Mouse (Mus musculus): ENCODE measurements around the gene Asb15.

Gene Asb15
- long read RNA-seq, experiment 1: 0 reads
- long read RNA-seq, experiment 2: 0 reads

DNA sequence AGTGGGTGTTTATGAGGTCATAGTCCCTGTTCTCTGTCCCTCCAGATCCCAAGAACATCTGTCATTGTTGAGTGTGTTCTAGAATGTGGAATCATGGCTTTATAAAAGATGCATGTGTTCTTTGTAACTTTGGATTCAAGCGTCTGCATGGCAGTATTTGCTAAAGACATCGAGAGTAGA lies at the start of gene Asb15:
Gene Asb15, plus strand, starts transcription at position 81 of the 180 bp plus-strand sequence.
- intact Hi-C loops (cut with DNase I): loop anchor here (5.0 to 10.0 kb wide), 2 partner anchors 134 to 377 kb away; no protein-coding TSS in a partner anchor

GRCm38 (mm10) chr6:24486530-24486929 lies 41.4 kb upstream of the Asb15 start:
- intact Hi-C loops (cut with DNase I): no loop called here

DNA sequence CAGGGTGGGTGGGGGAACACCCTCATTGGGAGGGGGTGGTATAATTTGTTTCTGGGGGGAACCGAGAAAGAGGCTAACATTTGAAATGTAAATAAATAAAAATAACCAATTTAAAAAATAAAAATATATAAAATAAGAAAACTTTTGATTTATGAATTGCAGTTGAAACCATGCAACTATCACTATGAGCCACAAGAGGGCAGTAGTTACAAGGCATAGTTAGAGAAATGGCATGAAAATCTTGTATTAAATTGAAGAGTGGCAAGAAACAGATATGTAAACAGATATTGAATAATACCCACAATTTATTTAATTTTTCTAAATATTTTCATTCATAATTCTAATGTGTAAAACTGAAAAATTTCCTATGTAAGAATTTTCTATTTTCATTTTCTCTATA lies 37.6 kb upstream of the Asb15 start:
- intact Hi-C loops (cut with DNase I): no loop called here

DNA sequence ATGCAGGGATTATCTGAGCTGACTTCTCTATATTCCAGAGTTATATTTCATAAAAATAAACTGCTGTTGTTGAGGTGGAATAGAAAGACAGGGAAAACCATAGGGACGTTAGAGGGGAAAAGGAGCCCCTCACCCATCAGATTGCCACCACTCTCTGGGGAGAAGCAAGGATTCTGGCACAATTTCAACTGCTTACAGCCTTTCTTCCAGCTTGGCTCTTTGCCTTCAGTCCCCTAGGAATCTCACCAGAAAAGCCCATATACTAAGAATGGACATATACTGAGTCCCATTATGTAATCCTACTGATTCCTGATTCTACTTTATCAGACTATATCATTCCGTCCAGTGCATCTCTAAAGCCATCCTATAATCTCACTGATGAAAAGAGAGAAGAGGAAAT lies 23.8 kb upstream of the Asb15 start:
- intact Hi-C loops (cut with DNase I): no loop called here

DNA sequence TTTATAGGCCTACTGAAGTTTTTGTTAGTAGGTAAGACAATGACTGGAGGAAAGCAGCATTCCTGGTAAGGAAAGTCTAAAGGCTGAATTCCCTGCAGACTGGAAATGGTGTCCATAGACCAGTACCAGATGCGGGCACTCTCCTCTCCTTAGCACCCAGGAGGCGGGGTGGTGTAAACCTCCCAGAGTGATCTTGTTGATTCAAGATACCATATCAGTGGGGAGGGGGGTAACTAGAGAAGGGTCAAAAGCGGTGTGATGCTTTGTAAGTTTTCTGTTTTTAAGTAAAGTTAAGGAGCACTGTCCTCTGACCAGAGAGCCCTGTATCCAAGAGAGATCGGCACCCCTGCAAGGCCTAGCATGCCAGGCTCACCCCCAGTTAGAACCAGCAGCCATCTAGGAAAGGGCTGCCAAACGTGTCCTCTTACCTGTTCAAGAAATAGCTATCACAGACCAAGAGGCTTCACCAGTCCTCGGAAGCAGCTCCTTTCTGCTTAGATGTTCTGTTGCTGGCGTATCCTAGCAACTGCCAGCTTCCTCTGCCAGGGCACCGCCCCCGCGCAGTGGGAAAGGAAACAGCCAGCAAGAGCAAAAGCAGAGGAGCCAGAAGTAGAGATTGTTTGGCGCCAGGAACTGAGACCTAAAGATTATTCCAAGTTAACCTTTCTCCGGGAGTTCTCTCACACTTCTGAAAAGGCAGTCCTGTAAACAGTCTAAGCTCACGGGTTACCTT lies 13.2 kb upstream of the Asb15 start, which contains the start of gene Iqub:
Gene Iqub, minus strand, starts transcription at position 516 of the 733 bp plus-strand sequence.
- intact Hi-C loops (cut with DNase I): no loop called here

GRCm38 (mm10) chr6:24516197-24516596 lies 11.7 kb upstream of the Asb15 start:
- intact Hi-C loops (cut with DNase I): no loop called here

DNA sequence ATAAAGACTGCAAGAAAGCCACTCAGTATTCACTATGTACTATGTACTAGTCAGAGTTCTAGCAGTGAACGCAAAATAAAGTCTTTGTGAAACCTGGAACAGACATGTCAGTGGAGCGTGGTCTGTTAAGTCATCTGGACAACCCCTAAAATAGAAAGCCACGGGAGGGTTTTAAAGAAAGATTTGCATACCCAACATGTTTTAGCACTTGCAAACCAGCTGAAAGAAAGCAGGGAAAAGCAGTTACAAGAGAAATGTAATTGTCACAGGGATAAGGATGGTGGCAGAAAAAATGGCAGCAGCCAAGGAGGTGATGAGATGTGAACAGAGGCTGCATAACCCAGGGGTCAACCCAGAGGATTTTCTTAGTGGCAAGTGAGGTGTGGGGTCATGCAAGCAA lies 2.2 kb upstream of the Asb15 start:
- intact Hi-C loops (cut with DNase I): loop anchor here (5.0 to 10.0 kb wide), 2 partner anchors 137 to 379 kb away; no protein-coding TSS in a partner anchor

GRCm38 (mm10) chr6:24527155-24528063 lies 535 bp upstream of the Asb15 start, which contains the start of gene Ndufa5:
Gene Ndufa5 (minus strand): TSS chr6:24528013.
- intact Hi-C loops (cut with DNase I): loop anchor here (5.0 to 10.0 kb wide), 2 partner anchors 135 to 377 kb away; no protein-coding TSS in a partner anchor

DNA sequence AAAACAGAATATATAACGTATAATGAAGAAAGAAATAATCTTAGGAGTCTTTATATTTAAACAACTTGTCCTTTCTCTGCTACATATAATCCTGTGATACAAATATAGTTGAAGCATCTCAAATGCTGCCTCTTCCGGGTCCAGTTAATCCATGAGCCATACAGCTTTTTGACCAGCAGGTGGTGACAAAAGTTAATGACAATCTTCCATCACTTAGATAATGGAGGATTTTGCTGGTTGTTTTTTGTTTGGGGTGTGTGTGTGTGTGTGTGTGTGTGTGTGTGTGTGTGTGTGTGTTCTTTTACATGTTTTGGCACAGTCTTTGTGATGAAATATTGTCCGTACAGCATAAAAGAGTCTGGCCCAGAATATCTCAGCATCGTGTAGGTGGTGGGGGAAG lies 2.2 kb downstream of the Asb15 start:
- intact Hi-C loops (cut with DNase I): loop anchor here (2.0 to 10.0 kb wide), 2 partner anchors 97 to 195 kb away; no protein-coding TSS in a partner anchor

- intact Hi-C loops (cut with DNase I): loop anchor here (2.0 to 10.0 kb wide), 2 partner anchors 96 to 194 kb away; no protein-coding TSS in a partner anchor
Observed at GRCm38 (mm10) chr6:24530711-24531420, 2.9 kb downstream of the Asb15 start.

GRCm38 (mm10) chr6:24532804-24533203 lies 4.9 kb downstream of the Asb15 start:
- intact Hi-C loops (cut with DNase I): loop anchor here (10.0 kb wide), 1 partner anchor 192 kb away; no protein-coding TSS in a partner anchor

GRCm38 (mm10) chr6:24538435-24538834 lies 10.5 kb downstream of the Asb15 start:
- intact Hi-C loops (cut with DNase I): loop anchor here (10.0 kb wide), 1 partner anchor 186 kb away; no protein-coding TSS in a partner anchor

- intact Hi-C loops (cut with DNase I): no loop called here
Observed at GRCm38 (mm10) chr6:24540106-24540505, 12.2 kb downstream of the Asb15 start.

DNA sequence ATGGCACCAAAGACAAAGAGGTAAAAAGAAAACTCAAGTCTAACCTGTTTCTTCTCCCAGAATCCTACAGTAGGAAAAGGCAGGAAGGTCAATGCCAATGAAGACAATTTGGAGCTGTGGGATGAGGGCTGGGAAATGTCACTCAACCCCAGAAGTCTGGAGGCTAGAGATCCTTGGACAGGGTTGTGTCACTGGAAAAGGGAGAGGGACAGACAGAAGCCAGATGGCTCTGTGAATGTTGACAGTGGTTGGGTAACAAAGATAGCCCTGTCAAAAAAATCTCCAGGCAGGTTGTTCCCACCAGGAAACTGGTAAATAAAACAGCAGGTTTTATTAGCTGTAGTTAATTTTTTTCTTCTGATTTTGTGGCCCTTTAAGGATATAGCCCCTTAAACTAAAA lies 14.4 kb downstream of the Asb15 start:
- intact Hi-C loops (cut with DNase I): no loop called here

DNA sequence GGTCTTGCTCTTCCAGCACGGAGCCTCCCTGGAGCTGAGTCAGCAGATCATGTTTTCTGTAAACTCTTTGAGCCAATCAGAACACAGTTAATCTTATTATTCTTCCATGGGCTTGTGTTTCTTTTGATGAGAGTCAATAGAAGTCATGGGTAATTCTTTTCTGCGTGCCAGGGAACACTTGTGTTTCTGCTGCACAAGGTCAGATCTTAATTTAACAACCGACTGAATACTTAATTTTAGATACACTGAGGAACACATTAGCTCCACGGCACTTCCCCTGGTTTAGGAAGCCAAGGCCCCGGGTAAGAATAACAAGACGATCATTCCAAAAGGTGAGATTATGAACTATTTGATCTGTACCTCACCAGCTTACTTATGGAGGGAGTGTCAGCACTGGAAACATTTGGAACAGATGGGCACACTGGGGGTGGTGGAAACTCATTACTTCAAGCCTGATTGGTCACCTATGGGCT lies 15.2 kb downstream of the Asb15 start:
- intact Hi-C loops (cut with DNase I): no loop called here

GRCm38 (mm10) chr6:24546716-24547420 lies 18.9 kb downstream of the Asb15 start:
- intact Hi-C loops (cut with DNase I): no loop called here

- intact Hi-C loops (cut with DNase I): no loop called here
Observed at GRCm38 (mm10) chr6:24549801-24550200, 21.9 kb downstream of the Asb15 start.

DNA sequence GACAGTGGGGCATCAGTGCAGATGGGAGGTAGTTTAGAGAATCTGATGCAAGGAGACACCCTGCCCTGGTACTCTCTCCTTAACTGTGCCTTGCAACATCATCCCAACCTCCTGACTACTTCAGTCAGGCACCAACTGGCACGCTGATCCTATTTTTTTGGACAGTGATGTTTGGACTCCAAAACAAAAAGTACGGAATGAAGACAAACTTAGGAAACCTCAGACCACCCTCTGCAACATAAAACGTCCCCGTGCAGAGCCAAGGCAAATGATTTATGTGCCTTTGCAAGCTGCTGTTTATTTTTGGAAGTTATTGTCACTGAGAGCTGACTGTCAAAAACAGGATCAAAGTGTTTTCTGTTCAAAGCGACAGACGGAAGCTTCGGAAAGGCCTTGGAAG lies 24.1 kb downstream of the Asb15 start:
- intact Hi-C loops (cut with DNase I): no loop called here

DNA sequence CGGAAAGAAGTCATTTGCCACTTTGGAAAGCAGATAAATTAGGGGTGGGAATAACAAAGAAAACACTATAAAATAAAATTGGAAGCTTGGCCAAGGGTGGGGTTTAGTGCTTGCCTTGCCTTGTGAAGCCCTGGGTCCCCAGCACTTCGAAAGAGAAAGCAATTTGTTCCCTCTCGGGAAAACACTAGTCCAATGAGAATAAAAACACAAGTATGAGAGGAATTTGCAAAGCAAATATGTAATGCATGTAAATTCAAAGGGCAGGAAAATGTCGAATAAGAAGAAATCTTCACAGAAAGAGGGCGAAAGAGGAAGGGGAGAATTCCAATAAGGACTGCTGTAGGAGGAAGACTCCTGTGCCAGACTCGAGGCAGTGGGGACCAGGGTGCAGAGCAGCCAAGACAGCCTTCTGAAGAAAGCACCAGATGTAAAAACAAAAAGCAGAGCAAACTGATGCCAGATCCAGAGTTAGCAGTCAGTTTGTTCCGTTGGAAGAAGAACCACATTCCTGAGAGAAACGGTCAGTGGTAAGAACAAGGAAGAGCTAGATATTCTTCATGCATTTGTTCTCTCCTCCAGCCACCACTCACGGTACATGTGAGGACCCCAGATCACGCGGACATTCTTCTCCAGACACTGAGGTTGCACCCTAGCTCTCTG lies 26.6 kb downstream of the Asb15 start:
- intact Hi-C loops (cut with DNase I): no loop called here

DNA sequence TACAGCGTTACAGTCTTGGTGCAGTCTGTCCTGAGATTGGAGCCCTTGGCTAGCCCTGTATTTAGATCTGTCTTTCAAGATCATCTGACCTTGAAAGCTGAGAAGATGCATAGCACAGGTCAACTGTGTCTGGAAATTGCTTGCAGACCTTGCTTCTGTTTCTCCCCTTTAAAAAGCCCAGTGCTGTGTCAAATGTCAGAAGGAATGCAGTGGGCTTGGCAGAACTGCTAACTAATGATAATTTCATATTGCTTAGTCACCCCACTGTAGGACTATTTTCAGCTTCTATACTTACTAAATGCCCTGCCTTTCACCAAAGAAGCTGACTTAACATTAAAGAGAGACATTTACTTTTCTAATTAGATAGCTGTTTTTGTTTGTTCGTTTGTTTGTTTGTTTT lies 27.5 kb downstream of the Asb15 start:
- intact Hi-C loops (cut with DNase I): no loop called here
